Mouse (Mus musculus): ENCODE data around the gene Ntpcr. TPM values are rescaled to one million over a fixed set of nuclear protein-coding genes. Genes with fewer than 3 reads are reported as not detected.
A peak's percentile ranks its signal among the peaks of the same experiment; 100 is the strongest.

Gene Ntpcr
- polyA plus RNA-seq, 1 experiment from 2014 or later, result 32.3 TPM

GRCm38 (mm10) chr8:125786886-125787285, 57.1 kb downstream of the Ntpcr start:
- DNase-seq (ENCODE audit: low spot score) (no peak), ATAC-seq (replicated peaks; ENCODE audit: low FRiP score, low read depth) (no peak)
- H3K27me3 ChIP-seq (ENCODE audit: insufficient read depth, low read length), result no peaks in the 10 kb centered on the region
- H3K9me3 ChIP-seq (replicated peaks; ENCODE audit: low read length), result no peaks in the 10 kb centered on the region
- H3K4me1 ChIP-seq (replicated peaks; ENCODE audit: insufficient read depth, low read length), result no peaks in the 10 kb centered on the region
- no peak overlapping the region for H3K9ac ChIP-seq (ENCODE audit: low read depth, low read length)
- no peak overlapping the region for H3K4me3 ChIP-seq (replicated peaks; ENCODE audit: low read depth, low read length)
- H3K36me3 ChIP-seq (ENCODE audit: insufficient read depth, low read length), result no peaks in the 10 kb centered on the region
- 82% methylated on average over 7 of the region's 7 CpGs for WGBS
- no peak overlapping the region for H3K27ac ChIP-seq
- no peak overlapping the region for H3K4me2 ChIP-seq (ENCODE audit: low read length)
- TF ChIP-seq CTCF (IDR thresholded peaks at IDR 0.05; ENCODE audit: low read depth), result no peak

GRCm38 (mm10) chr8:125792816-125793455, 63.2 kb downstream of the Ntpcr start:
- no peaks in the 10 kb centered on the region for H3K9me3 ChIP-seq (replicated peaks; ENCODE audit: low read length)
- ATAC-seq (replicated peaks; ENCODE audit: low FRiP score, low read depth), result no peak
- no peak overlapping the region for H3K9ac ChIP-seq (ENCODE audit: low read depth, low read length)
- H3K4me1 ChIP-seq (replicated peaks; ENCODE audit: insufficient read depth, low read length), result no peaks in the 10 kb centered on the region
- no peaks in the 10 kb centered on the region for H3K27me3 ChIP-seq (ENCODE audit: insufficient read depth, low read length)
- no peak overlapping the region for H3K4me3 ChIP-seq (replicated peaks; ENCODE audit: low read depth, low read length)
- WGBS, result 69% methylated on average over 9 of the region's 9 CpGs
- no peak for TF ChIP-seq CTCF (IDR thresholded peaks at IDR 0.05; ENCODE audit: low read depth)
- H3K4me2 ChIP-seq (ENCODE audit: low read length), result no peak overlapping the region
- H3K36me3 ChIP-seq (ENCODE audit: insufficient read depth, low read length), result no peaks in the 10 kb centered on the region
- DNase-seq (ENCODE audit: low spot score), result no peak
- no peak overlapping the region for H3K27ac ChIP-seq

GRCm38 (mm10) chr8:125795341-125795740, 65.6 kb downstream of the Ntpcr start:
- ATAC-seq (replicated peaks; ENCODE audit: low FRiP score, low read depth) (no peak), DNase-seq (ENCODE audit: low spot score) (peak; percentile 68)

GRCm38 (mm10) chr8:125796970-125797369, 67.2 kb downstream of the Ntpcr start:
- H3K36me3 ChIP-seq (ENCODE audit: insufficient read depth, low read length), result no peaks in the 10 kb centered on the region
- no peak overlapping the region for H3K4me2 ChIP-seq (ENCODE audit: low read length)
- ATAC-seq (replicated peaks; ENCODE audit: low FRiP score, low read depth), result no peak
- H3K4me3 ChIP-seq (replicated peaks; ENCODE audit: low read depth, low read length), result no peak overlapping the region
- no peaks in the 10 kb centered on the region for H3K4me1 ChIP-seq (replicated peaks; ENCODE audit: insufficient read depth, low read length)
- WGBS, result 96% methylated on average over 2 of the region's 2 CpGs
- TF ChIP-seq CTCF (IDR thresholded peaks at IDR 0.05; ENCODE audit: low read depth), result no peak
- no peak overlapping the region for H3K27ac ChIP-seq
- DNase-seq (ENCODE audit: low spot score), result no peak
- no peaks in the 10 kb centered on the region for H3K27me3 ChIP-seq (ENCODE audit: insufficient read depth, low read length)
- H3K9ac ChIP-seq (ENCODE audit: low read depth, low read length), result no peak overlapping the region
- no peaks in the 10 kb centered on the region for H3K9me3 ChIP-seq (replicated peaks; ENCODE audit: low read length)

More at GRCm38 (mm10) chr8:125795341-125795740, 65.6 kb downstream of the Ntpcr start:
- no peak overlapping the region for H3K4me3 ChIP-seq (replicated peaks; ENCODE audit: low read depth, low read length)
- TF ChIP-seq CTCF (IDR thresholded peaks at IDR 0.05; ENCODE audit: low read depth), result no peak
- no peak overlapping the region for H3K4me2 ChIP-seq (ENCODE audit: low read length)
- WGBS, result 35% methylated on average over 2 of the region's 2 CpGs
- no peaks in the 10 kb centered on the region for H3K4me1 ChIP-seq (replicated peaks; ENCODE audit: insufficient read depth, low read length)
- no peak overlapping the region for H3K27ac ChIP-seq
- no peak overlapping the region for H3K9ac ChIP-seq (ENCODE audit: low read depth, low read length)
- no peaks in the 10 kb centered on the region for H3K9me3 ChIP-seq (replicated peaks; ENCODE audit: low read length)
- no peaks in the 10 kb centered on the region for H3K36me3 ChIP-seq (ENCODE audit: insufficient read depth, low read length)
- no peaks in the 10 kb centered on the region for H3K27me3 ChIP-seq (ENCODE audit: insufficient read depth, low read length)

Other genes with a start within 250 kb of the Ntpcr start
- gene Sipa1l2, start 160.2 kb upstream of the Ntpcr start, polyA plus RNA-seq (2015; fragmentation: Nextera tagmentation; extraction: Ambion mirVana), result 8.2 and 9.4 TPM in 2 replicates
- gene Map10, start 60.1 kb upstream of the Ntpcr start, polyA plus RNA-seq (2015; fragmentation: Nextera tagmentation; extraction: Ambion mirVana), result 4.7 and 5.3 TPM in 2 replicates
- gene Pcnx2, start 168.4 kb downstream of the Ntpcr start, polyA plus RNA-seq (2015; fragmentation: Nextera tagmentation; extraction: Ambion mirVana), result 0.13 and 0.18 TPM in 2 replicates
- 3.9 and 4.4 TPM in 2 replicates for gene Map3k21, start 180.5 kb downstream of the Ntpcr start, polyA plus RNA-seq (2015; fragmentation: Nextera tagmentation; extraction: Ambion mirVana)